23 mouse cellular contexts compared by ENCODE assay signal in genomic region chr8:84718959-84719690, GRCm38 (mm10). TPM values are rescaled to one million over a fixed set of nuclear protein-coding genes. Genes with fewer than 3 reads are reported as not detected.
DNase-seq lines count a peak whose midpoint lies in the region; ATAC-seq and TF ChIP-seq lines count a peak whose summit lies in the region.
"Had no signal": no experiment of that assay in that cellular context is flagged by ENCODE, and none has a peak within 500 bp of the region (broad histone marks: within the 10 kb centered on the region; RNA-seq: fewer than 3 reads in every experiment).

No protein-coding gene starts in this region.

- H3K9ac ChIP-seq in heart, embryonic 13.5 days: peak overlapping the region; percentile 2; the same call in 1 of the 2 replicates
- H3K9ac ChIP-seq in lung, postnatal 0 days (replicated peaks; ENCODE audit: low read depth): no peak overlapping the region
- no peak overlapping the region for H3K9ac ChIP-seq in stomach, postnatal 0 days (ENCODE audit: low read length)
- H3K9ac ChIP-seq: embryonic facial prominence, embryonic 12.5 days; hindbrain, embryonic 12.5 days; neural tube, embryonic 13.5 days had no signal

- DNase-seq in cerebellum, adult 2 months: peak; percentile 56 to 64
- no peak for DNase-seq in cerebellum, adult 11 months
- DNase-seq in heart, adult 9 months (ENCODE audit: low spot score in 2 of 2): no peak
- peak; percentile 61 for DNase-seq in lung, postnatal 10 days
- no peak for DNase-seq in lung, postnatal 0 days (ENCODE audit: low spot score)
- no peak for DNase-seq in stomach, postnatal 0 days (ENCODE audit: low spot score)
- no peak for DNase-seq in adrenal gland, adult 8-10 months
- DNase-seq: adrenal gland, postnatal 36 days; gastrocnemius, postnatal 10 days; heart, adult 18-20 months; heart, postnatal 10 days; kidney, adult 2 months; kidney, postnatal 10 days; lung, adult 18-20 months; thymus, postnatal 14 days had no signal

- no peaks in the 10 kb centered on the region for H3K9me3 ChIP-seq in heart, embryonic 13.5 days
- no peaks in the 10 kb centered on the region for H3K9me3 ChIP-seq in lung, postnatal 0 days (ENCODE audit: low read length)
- no peaks in the 10 kb centered on the region for H3K9me3 ChIP-seq in stomach, postnatal 0 days (ENCODE audit: control insufficient read depth, low read length)
- H3K9me3 ChIP-seq: embryonic facial prominence, embryonic 12.5 days; hindbrain, embryonic 12.5 days; neural tube, embryonic 13.5 days had no signal

- 34% methylated on average over 5 of the region's 5 CpGs for WGBS in cerebellum, adult 2 months
- WGBS in heart, embryonic 13.5 days: 73% methylated on average over 5 of the region's 5 CpGs
- 80% methylated on average over 5 of the region's 5 CpGs for WGBS in lung, postnatal 0 days
- WGBS in stomach, postnatal 0 days: 71% methylated on average over 5 of the region's 5 CpGs

- no peak overlapping the region for H3K4me3 ChIP-seq in cerebellum, adult 2 months (replicated peaks; ENCODE audit: insufficient read depth, low read depth, low read length)
- no peak overlapping the region for H3K4me3 ChIP-seq in heart, embryonic 13.5 days
- no peak overlapping the region for H3K4me3 ChIP-seq in lung, postnatal 0 days (ENCODE audit: low read depth, low read length)
- H3K4me3 ChIP-seq in stomach, postnatal 0 days (ENCODE audit: low read depth, low read length): no peak overlapping the region
- H3K4me3 ChIP-seq: embryonic facial prominence, embryonic 12.5 days; hindbrain, embryonic 12.5 days; neural tube, embryonic 13.5 days had no signal

- TF ChIP-seq POLR2A in cerebellum, adult 2 months (IDR thresholded peaks at IDR 0.05; ENCODE audit: borderline replicate concordance, insufficient read depth, low read length): no peak

- H3K4me1 ChIP-seq in cerebellum, adult 2 months (ENCODE audit: control insufficient read depth, insufficient read depth, low read length): peaks cover 59% of the 10 kb centered on the region
- H3K4me1 ChIP-seq in heart, embryonic 13.5 days: peaks cover 71% of the 10 kb centered on the region
- peaks cover 19% of the 10 kb centered on the region for H3K4me1 ChIP-seq in lung, postnatal 0 days (ENCODE audit: insufficient read depth, low read depth, low read length)
- peaks cover 18% of the 10 kb centered on the region for H3K4me1 ChIP-seq in stomach, postnatal 0 days (replicated peaks; ENCODE audit: control insufficient read depth, insufficient read depth)

- no peaks in the 10 kb centered on the region for H3K27me3 ChIP-seq in cerebellum, adult 2 months (ENCODE audit: control insufficient read depth, insufficient read depth, low read length)
- H3K27me3 ChIP-seq in heart, embryonic 13.5 days (replicated peaks): peaks cover 51% of the 10 kb centered on the region
- no peaks in the 10 kb centered on the region for H3K27me3 ChIP-seq in lung, postnatal 0 days (replicated peaks; ENCODE audit: insufficient read depth, low read length)
- no peaks in the 10 kb centered on the region for H3K27me3 ChIP-seq in stomach, postnatal 0 days (ENCODE audit: control insufficient read depth, insufficient read depth, low read length)

- no peak for TF ChIP-seq EP300 in lung, postnatal 0 days (IDR thresholded peaks at IDR 0.05)
- TF ChIP-seq EP300 in stomach, postnatal 0 days (optimal IDR thresholded peaks at IDR 0.05): no peak

- H3K27ac ChIP-seq in cerebellum, adult 2 months (ENCODE audit: insufficient read depth, low read length): peak overlapping the region; percentile 18; the same call in 1 of the 2 replicates
- H3K27ac ChIP-seq in heart, embryonic 13.5 days (replicated peaks): no peak overlapping the region; the same call in 1 of the 2 replicates
- no peak overlapping the region for H3K27ac ChIP-seq in lung, postnatal 0 days (ENCODE audit: low read length)
- 0 out of 2 replicates have a peak overlapping the region, but pooled peaks have one; percentile 8 for H3K27ac ChIP-seq in stomach, postnatal 0 days (replicated peaks)
- H3K27ac ChIP-seq: embryonic facial prominence, embryonic 12.5 days; hindbrain, embryonic 12.5 days; macrophage; neural tube, embryonic 13.5 days had no signal

- ATAC-seq in heart, embryonic 13.5 days (ENCODE audit: extremely low read depth, insufficient number of reproducible peaks, low FRiP score, low TSS enrichment): no peak
- ATAC-seq in lung, postnatal 0 days: no peak
- no peak for ATAC-seq in stomach, postnatal 0 days (ENCODE audit: low FRiP score, low TSS enrichment)
- ATAC-seq: inflammation-experienced regulatory T-cells, adult 6 months had no signal

- TF ChIP-seq CTCF in cerebellum, adult 2 months (IDR thresholded peaks at IDR 0.05; ENCODE audit: borderline replicate concordance, insufficient read depth, low read depth, low read length): no peak
- TF ChIP-seq CTCF in lung, postnatal 0 days (IDR thresholded peaks at IDR 0.05): no peak
- TF ChIP-seq CTCF in stomach, postnatal 0 days (IDR thresholded peaks at IDR 0.05; ENCODE audit: low read depth): no peak

- H3K36me3 ChIP-seq in heart, embryonic 13.5 days: peaks cover 49% of the 10 kb centered on the region
- peaks cover 13% of the 10 kb centered on the region; the same call in 1 of the 2 replicates for H3K36me3 ChIP-seq in lung, postnatal 0 days (ENCODE audit: insufficient read depth, low read length)
- H3K36me3 ChIP-seq in stomach, postnatal 0 days (ENCODE audit: control insufficient read depth, insufficient read depth, low read length): peaks cover 34% of the 10 kb centered on the region

- no peak overlapping the region for H3K4me2 ChIP-seq in heart, embryonic 13.5 days
- H3K4me2 ChIP-seq in lung, postnatal 0 days (replicated peaks; ENCODE audit: low read depth, low read length): no peak overlapping the region
- no peak overlapping the region for H3K4me2 ChIP-seq in stomach, postnatal 0 days (replicated peaks; ENCODE audit: low read depth)
- H3K4me2 ChIP-seq: embryonic facial prominence, embryonic 12.5 days; hindbrain, embryonic 12.5 days; midbrain, embryonic 11.5 days; neural tube, embryonic 13.5 days had no signal

RNA-seq across cellular contexts. Expression of gene G430095P16Rik, which starts 3.7 kb away (rescaled TPM):
- 0.27 and 0.33 TPM in 2 replicates for polyA plus RNA-seq in cerebellum, adult 2 months (2012; rRNA removed)
- polyA plus RNA-seq in heart, embryonic 13.5 days (2015; fragmentation: Nextera tagmentation; extraction: Ambion mirVana): 7.8 and 8.9 TPM in 2 replicates
- polyA plus RNA-seq in lung, postnatal 0 days (2015; fragmentation: Nextera tagmentation; extraction: Ambion mirVana): 2.0 and 2.8 TPM in 2 replicates
- polyA plus RNA-seq in stomach, postnatal 0 days (2015; fragmentation: Nextera tagmentation; extraction: Ambion mirVana): 1.7 and 2.0 TPM in 2 replicates
- total RNA-seq in adrenal gland, adult 8-10 months (2022): under 1 TPM in 2 of 4 experiments, not detected in 2; 0.52 to 0.73 TPM
- total RNA-seq: layer of hippocampus, adult 8-10 months had no signal
- polyA plus RNA-seq: macrophage had no signal

RNA-seq across cellular contexts. Expression of gene Lyl1, which starts 17.9 kb away (rescaled TPM):
- 1.7 TPM in 2 replicates for polyA plus RNA-seq in cerebellum, adult 2 months (2012; rRNA removed)
- 15.4 and 17.1 TPM in 2 replicates for polyA plus RNA-seq in heart, embryonic 13.5 days (2015; fragmentation: Nextera tagmentation; extraction: Ambion mirVana)
- 11.6 and 13.9 TPM in 2 replicates for polyA plus RNA-seq in lung, postnatal 0 days (2015; fragmentation: Nextera tagmentation; extraction: Ambion mirVana)
- polyA plus RNA-seq in stomach, postnatal 0 days (2015; fragmentation: Nextera tagmentation; extraction: Ambion mirVana): 4.0 and 4.3 TPM in 2 replicates
- total RNA-seq in adrenal gland, adult 8-10 months (2022): 1 to 10 TPM; 3.1 to 5.6 (median 4.2) TPM

RNA-seq across cellular contexts. Expression of gene Nacc1, which starts 31.5 kb away (rescaled TPM):
- 91.0 and 93.9 TPM in 2 replicates for polyA plus RNA-seq in cerebellum, adult 2 months (2012; rRNA removed)
- polyA plus RNA-seq in heart, embryonic 13.5 days (2015; fragmentation: Nextera tagmentation; extraction: Ambion mirVana): 15.1 and 15.7 TPM in 2 replicates
- polyA plus RNA-seq in lung, postnatal 0 days (2015; fragmentation: Nextera tagmentation; extraction: Ambion mirVana): 7.1 and 7.4 TPM in 2 replicates
- 6.8 and 8.3 TPM in 2 replicates for polyA plus RNA-seq in stomach, postnatal 0 days (2015; fragmentation: Nextera tagmentation; extraction: Ambion mirVana)
- total RNA-seq in adrenal gland, adult 8-10 months (2022): 10 to 100 TPM; 81.0 to 86.9 (median 83.7) TPM

RNA-seq across cellular contexts. Expression of gene Trmt1, which starts 33.0 kb away (rescaled TPM):
- 144 and 148 TPM in 2 replicates for polyA plus RNA-seq in cerebellum, adult 2 months (2012; rRNA removed)
- 47.6 and 51.6 TPM in 2 replicates for polyA plus RNA-seq in heart, embryonic 13.5 days (2015; fragmentation: Nextera tagmentation; extraction: Ambion mirVana)
- 38.4 and 43.4 TPM in 2 replicates for polyA plus RNA-seq in lung, postnatal 0 days (2015; fragmentation: Nextera tagmentation; extraction: Ambion mirVana)
- polyA plus RNA-seq in stomach, postnatal 0 days (2015; fragmentation: Nextera tagmentation; extraction: Ambion mirVana): 45.1 and 49.9 TPM in 2 replicates
- total RNA-seq in adrenal gland, adult 8-10 months (2022): 100 to 1,000 TPM in 2 of 4 experiments, 10 to 100 TPM in 2; 75.4 to 109 (median 88.5) TPM

RNA-seq across cellular contexts. Expression of gene Ier2, which starts 56.5 kb away (rescaled TPM):
- polyA plus RNA-seq in cerebellum, adult 2 months (2012; rRNA removed): 13.9 and 15.1 TPM in 2 replicates
- polyA plus RNA-seq in heart, embryonic 13.5 days (2015; fragmentation: Nextera tagmentation; extraction: Ambion mirVana): 43.0 and 44.8 TPM in 2 replicates
- 113 and 140 TPM in 2 replicates for polyA plus RNA-seq in lung, postnatal 0 days (2015; fragmentation: Nextera tagmentation; extraction: Ambion mirVana)
- polyA plus RNA-seq in stomach, postnatal 0 days (2015; fragmentation: Nextera tagmentation; extraction: Ambion mirVana): 82.8 and 86.6 TPM in 2 replicates
- 10 to 100 TPM; 18.3 to 48.9 (median 22.3) TPM for total RNA-seq in adrenal gland, adult 8-10 months (2022)

Comparison
In these comparisons a context has a peak if more than half of its experiments do, and no peak if none do; other contexts are left out.
1. DNase-seq: peak in cerebellum, adult 2 months (2 of 2) and lung, postnatal 10 days (single experiment); none in cerebellum, adult 11 months (single experiment), heart, adult 9 months (0 of 2), lung, postnatal 0 days (single experiment), stomach, postnatal 0 days (single experiment) and adrenal gland, adult 8-10 months (single experiment).
2. H3K27ac ChIP-seq: peak in cerebellum, adult 2 months (single experiment) and stomach, postnatal 0 days (single experiment); none in heart, embryonic 13.5 days (single experiment) and lung, postnatal 0 days (single experiment).